Mouse (Mus musculus): ENCODE data around the gene Gm28635. TPM values are rescaled to one million over a fixed set of nuclear protein-coding genes. Genes with fewer than 3 reads are reported as not detected.

Gene Gm28635
- polyA plus RNA-seq (2017; shearing (Covaris generic)), result not detected

DNA sequence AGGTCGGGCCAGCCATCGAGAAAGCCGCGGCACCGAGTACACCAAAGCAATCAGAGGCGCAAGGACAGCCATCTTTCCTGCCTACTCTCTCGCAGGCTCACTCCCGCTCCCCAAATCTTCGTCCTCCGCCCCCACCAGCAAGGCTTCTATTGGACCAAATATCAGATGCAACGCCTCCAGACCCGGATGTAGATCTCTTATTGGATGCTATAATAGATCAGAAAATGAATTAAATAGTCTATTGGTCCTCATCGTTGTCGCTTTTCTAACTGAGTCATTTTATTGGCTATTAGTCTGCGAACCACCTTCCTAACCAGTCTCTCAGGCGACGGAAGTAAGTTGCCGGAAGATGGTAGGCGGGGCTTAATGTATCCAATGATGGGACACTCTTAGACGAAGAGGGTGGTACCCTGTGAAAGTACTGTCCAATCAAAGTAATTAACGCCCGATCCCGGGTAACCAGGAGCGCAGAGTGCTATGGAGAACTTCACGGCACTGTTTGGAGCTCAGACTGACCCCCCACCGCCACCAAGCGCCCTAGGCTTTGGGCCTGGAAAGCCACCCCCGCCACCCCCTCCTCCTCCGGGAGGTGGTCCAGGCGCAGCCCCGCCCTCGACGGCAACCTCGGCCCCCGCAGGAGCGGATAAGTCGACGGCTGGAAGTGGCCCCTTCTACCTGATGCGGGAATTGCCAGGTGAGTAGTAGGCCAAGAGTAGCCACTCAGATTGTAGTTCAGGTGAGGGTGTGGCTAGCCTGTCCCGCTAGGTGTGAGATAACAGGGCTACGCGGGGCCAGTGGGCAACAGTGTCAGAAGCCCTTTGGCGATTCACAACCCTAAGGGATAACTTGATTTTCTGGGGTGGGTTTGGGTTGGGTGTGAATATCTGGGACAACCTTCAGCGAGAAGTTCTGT, at the start of gene Gm28635, which contains the start of gene Med19:
TSS of gene Gm28635 (minus strand) at position 74 of the 913 bp plus-strand sequence.
TSS of gene Med19 (plus strand) at position 435 of the 913 bp plus-strand sequence.

DNA sequence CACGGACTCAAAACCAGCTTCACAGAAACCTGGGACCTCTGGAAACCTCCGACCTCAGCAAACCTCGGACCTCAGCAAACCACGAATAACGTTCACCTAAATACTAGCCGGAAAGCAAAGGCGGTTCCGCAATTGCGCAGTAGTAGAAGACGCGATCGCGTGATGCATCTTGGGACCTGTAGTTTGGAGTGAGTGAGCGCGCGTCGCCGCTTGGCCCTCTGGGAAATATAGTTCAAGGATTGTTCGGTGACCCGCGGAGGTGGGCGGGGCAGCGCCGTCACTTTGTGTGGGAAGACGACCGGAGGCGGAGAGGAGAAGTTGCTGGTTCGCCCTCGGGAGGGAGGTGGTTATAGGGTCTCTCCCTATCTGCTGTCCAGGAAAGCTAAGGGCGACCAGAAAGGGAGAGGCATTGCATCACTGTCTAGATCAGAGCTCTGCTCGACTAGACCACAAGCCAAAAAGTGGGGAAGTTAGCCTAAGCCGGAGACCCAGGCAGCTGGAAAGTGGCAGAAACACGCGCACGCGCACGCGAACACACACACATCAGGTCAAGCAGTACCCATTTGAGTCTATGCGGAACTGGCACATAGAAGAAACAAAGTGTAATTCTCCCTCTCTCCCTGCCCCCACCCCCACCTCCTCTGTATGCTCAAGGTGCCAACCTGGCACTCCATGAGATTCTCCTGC, 49.5 kb upstream of the Gm28635 start, which contains the start of gene Clp1:
TSS of gene Clp1 (minus strand) at position 179 of the 687 bp plus-strand sequence.

GRCm38 (mm10) chr2:84714811-84715561, 37.1 kb upstream of the Gm28635 start, which contains the start of gene Zdhhc5:
TSS of gene Zdhhc5 (minus strand) at chr2:84715180.

GRCm38 (mm10) chr2:84679016-84679415, 1.2 kb upstream of the Gm28635 start, which contains the start of gene Tmx2:
TSS of gene Tmx2 (minus strand) at chr2:84679140.

DNA sequence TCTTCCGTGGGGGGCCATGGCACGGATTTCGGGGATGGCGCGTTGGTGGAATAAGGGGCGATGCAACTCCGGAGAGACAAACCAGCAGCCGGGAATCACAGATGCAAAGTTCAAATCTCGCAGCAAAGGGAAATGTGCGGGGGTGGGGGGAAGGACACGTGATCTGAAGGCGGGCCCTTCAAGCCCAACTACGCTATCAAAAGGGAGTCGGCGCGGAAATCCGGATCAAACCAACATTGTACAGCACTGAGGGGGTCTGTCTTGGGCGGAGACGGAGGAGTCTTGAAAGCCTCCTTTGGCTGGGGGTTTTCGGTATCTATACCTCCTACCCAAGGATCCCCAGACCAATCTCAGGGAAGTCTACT, 7.3 kb downstream of the Gm28635 start, which contains the start of gene Selenoh:
TSS of gene Selenoh (minus strand) at position 202 of the 365 bp plus-strand sequence.

GRCm38 (mm10) chr2:84658806-84659205, 19.0 kb downstream of the Gm28635 start, which contains the start of gene Btbd18:
TSS of gene Btbd18 (plus strand) at chr2:84659079.

GRCm38 (mm10) chr2:84650464-84651195, 27.2 kb downstream of the Gm28635 start, which contains the start of gene Ctnnd1:
TSS of gene Ctnnd1 (minus strand) at chr2:84650765.

Other genes starting within 250 kb of the Gm28635 start
- 12.0 TPM for gene Tfpi, start 201.3 kb downstream of the Gm28635 start, polyA plus RNA-seq (2017; shearing (Covaris generic))
- 1.8 TPM for gene Ctnnd1, start 27.3 kb downstream of the Gm28635 start, polyA plus RNA-seq (2017; shearing (Covaris generic))
- 0.20 TPM for gene Btbd18, start 19.0 kb downstream of the Gm28635 start, polyA plus RNA-seq (2017; shearing (Covaris generic))
- 89.3 TPM for gene Selenoh, start 7.3 kb downstream of the Gm28635 start, polyA plus RNA-seq (2017; shearing (Covaris generic))
- 37.9 TPM for gene Med19, start 361 bp upstream of the Gm28635 start, polyA plus RNA-seq (2017; shearing (Covaris generic))
- 95.8 TPM for gene Tmx2, start 1.1 kb upstream of the Gm28635 start, polyA plus RNA-seq (2017; shearing (Covaris generic))
- gene Zdhhc5, start 37.1 kb upstream of the Gm28635 start, polyA plus RNA-seq (2017; shearing (Covaris generic)), result 50.4 TPM
- gene Clp1, start 49.3 kb upstream of the Gm28635 start, polyA plus RNA-seq (2017; shearing (Covaris generic)), result 58.8 TPM
- 0.55 TPM for gene Ypel4, start 56.0 kb upstream of the Gm28635 start, polyA plus RNA-seq (2017; shearing (Covaris generic))
- not detected for gene Gm19426, start 65.6 kb upstream of the Gm28635 start, polyA plus RNA-seq (2017; shearing (Covaris generic))
- not detected for gene Serping1, start 97.4 kb upstream of the Gm28635 start, polyA plus RNA-seq (2017; shearing (Covaris generic))
- 32.8 TPM for gene Ube2l6, start 120.8 kb upstream of the Gm28635 start, polyA plus RNA-seq (2017; shearing (Covaris generic))
- gene Smtnl1, start 144.6 kb upstream of the Gm28635 start, polyA plus RNA-seq (2017; shearing (Covaris generic)), result not detected
- gene Timm10, start 149.0 kb upstream of the Gm28635 start, polyA plus RNA-seq (2017; shearing (Covaris generic)), result 31.1 TPM
- gene Slc43a1, start 160.8 kb upstream of the Gm28635 start, polyA plus RNA-seq (2017; shearing (Covaris generic)), result 7.9 TPM
- gene Rtn4rl2, start 208.7 kb upstream of the Gm28635 start, polyA plus RNA-seq (2017; shearing (Covaris generic)), result not detected